Mouse (Mus musculus): ENCODE data around the gene 4930507D05Rik.
"Not testable (repeated sequence)": the region's sequence is repeated elsewhere in the genome, so short reads cannot be mapped to it uniquely, and the experiment has no call there.

The 4930507D05Rik gene

GRCm38 (mm10) chr10:62449364-62450279, at the start of gene 4930507D05Rik, which contains the start of gene Supv3l1:
4930507D05Rik (plus strand) TSS chr10:62449489.
Supv3l1 (minus strand) TSS chr10:62449738.
- DNase-seq (ENCODE audit: low spot score) = peak; percentile 97

GRCm38 (mm10) chr10:62401641-62402111, 47.6 kb upstream of the 4930507D05Rik start:
- no peak for DNase-seq (ENCODE audit: low spot score)

DNA sequence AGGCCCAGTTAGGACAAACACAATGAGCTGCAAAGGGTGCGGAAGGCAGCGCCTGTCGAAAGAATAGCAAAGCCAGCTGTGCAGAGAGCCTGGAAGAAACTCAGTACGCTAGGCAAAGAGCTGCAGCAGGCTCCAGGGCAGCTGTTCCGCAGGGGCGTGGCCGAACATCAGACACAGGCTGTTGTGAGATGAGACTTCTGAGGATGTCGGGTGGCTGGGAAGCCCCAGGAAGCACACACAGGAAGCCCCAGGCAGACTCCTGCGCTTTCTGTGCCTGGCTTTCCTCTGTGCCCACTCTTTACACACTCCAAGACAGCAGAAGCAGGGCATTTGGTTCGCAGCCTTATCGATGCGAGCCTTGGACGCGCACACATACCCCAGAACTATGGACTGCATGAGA, 44.4 kb upstream of the 4930507D05Rik start:
- DNase-seq (ENCODE audit: low spot score) = peak; percentile 71

- DNase-seq (ENCODE audit: low spot score) = peak; percentile 80
Measured at GRCm38 (mm10) chr10:62410943-62411342, 38.3 kb upstream of the 4930507D05Rik start.

DNA sequence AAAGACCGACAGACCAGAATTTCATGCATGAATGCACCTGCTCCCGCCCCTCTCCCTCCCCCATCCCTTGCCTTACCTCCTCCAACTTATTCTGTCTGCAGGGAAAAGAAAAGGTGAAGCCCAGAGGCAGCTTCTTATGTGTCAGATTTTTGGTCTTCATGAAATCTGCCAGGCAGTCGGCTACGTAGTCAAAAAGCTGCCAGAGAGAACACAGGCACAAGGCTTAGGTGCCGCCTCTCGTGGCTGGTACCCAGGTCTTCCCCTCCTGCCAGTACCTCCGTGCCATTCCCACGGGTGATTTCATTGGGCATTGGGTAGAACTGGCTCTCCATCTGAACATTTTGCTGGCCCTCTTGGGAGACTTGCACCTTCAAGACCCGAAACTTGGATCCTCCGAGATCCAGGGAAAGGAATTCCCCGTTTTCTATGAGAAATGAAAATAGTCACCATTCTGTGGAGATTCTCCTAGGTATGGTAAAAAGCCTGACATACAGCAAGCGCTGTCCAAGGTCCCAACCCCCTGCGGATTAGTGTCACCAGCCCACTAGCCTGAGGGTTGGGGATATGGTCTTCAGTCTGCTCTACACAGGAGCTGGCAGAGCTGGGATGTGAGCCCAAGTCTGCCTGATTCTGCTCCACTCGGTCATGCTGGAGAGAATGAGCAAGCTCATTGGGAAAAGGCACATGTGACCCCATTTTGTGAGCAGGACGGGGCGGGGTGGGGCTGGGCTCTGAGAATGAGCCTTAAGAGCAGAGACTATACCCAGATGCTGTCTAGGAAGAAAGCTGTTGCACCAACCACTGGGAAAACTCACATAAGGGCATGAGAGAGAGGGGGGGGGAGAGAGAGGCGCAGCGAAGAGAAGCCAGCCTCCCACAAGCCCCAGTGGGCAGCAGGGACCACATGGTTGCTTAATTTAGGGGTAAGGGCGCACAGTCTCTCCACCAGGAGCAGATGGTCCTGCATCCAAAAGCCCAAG, 37.6 kb upstream of the 4930507D05Rik start:
- DNase-seq (ENCODE audit: low spot score) = no peak

- DNase-seq (ENCODE audit: low spot score) = no peak
Measured at GRCm38 (mm10) chr10:62412906-62413605, 36.2 kb upstream of the 4930507D05Rik start.

DNA sequence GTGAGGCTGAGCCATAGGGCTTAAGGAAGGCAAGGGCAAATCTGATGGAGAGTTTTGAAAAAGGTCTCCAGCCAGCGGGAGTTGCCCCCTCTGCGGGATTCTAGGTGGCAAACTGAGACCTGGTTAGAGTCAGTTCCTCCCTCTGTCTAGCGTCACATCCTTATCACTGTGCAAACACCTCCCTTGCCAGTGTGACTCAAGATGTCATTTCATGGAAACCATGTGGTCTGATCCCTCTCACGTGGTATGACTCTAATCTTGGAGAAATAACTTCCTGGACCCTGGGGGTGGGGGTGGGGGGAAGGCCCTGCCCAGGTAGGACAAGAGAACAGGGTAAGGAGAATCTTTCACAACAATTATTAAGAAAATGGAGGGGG, 35.7 kb upstream of the 4930507D05Rik start:
- no peak for DNase-seq (ENCODE audit: low spot score)

DNA sequence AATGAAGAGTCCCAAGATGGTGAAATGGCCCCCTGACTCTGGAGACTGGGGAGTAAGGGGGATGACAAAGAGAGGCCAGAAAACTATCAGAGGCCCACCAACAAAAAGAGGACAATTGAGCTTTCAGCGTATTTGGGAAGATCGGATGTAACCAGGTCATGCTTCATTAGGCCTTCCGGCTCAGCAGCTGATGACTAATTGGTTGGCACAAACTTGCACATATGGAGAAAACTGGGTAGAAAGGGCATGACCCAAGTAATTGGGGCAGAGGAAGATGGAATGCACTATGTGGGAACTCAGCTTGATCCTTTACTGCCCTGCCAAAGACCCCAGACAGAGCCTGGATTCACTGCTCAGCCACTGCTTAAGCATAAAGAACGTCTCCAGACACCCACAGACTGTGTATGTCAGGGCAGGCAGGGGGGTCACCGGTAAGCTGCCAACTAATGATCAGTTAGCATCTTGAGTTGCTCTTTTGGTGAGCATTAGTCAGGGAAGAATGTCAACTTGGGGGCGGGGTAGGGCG, 30.4 kb upstream of the 4930507D05Rik start:
- DNase-seq (ENCODE audit: low spot score) = no peak

- no peak for DNase-seq (ENCODE audit: low spot score)
Measured at GRCm38 (mm10) chr10:62419422-62419821, 29.9 kb upstream of the 4930507D05Rik start.

- DNase-seq (ENCODE audit: low spot score) = no peak
Measured at GRCm38 (mm10) chr10:62420399-62420798, 28.9 kb upstream of the 4930507D05Rik start.

DNA sequence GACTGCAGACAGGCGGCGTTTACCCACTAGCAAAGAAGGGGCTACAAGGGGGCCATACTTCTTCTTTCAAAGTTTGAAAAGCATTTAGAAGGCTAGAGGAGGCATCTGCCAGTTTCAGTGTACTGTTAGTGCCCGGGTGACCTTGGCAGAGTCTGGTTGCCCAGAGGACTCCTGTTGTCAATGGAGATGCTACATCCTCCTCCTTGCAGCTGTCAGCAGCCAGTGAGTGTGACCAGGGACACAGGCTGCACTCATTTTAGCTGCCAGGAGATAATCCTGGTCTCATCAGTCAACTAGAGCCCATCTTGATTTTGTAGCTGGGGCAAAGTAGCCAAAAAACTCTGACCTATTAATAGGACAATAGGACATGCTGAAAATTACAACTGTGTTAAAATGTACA, 28.2 kb upstream of the 4930507D05Rik start:
- DNase-seq (ENCODE audit: low spot score) = no peak

- DNase-seq (ENCODE audit: low spot score) = no peak
Measured at GRCm38 (mm10) chr10:62422255-62422654, 27.0 kb upstream of the 4930507D05Rik start, which contains the start of gene Hkdc1. Hkdc1 (minus strand) TSS chr10:62422491.

DNA sequence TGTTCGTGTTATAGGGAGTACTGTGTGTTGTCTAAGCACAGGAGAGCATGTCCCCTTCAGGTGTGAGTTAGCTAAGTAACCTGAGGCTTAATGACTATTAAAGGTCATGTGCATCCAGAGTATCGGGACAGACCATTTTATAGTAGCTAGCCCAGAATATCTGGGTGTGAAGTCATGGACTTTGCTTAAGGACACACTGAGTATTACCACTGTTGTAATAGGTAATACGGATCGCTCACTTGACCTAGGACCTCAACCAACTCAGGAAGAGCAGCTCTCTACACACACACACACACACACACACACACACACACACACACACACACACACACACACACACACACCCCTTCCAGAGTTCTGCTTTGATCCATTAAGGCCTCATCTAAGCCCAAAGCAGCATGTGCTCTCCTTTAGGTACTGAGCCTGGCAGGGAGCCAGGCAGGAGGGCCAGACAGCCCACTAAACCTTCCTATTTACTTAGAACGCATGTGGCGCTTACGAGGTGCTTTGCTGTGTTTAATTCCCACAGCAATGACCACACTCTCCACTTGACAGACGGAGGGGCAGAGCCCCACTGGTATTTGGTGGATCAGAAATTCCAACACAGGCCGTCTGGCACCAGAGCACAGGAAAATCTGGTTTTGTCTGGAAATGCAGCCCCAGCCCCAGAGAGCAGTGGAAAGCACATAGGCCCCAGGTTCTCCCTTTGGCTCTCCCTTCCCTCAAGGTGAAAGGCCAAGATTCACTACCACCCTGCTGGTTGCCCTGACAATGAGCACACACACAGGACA, 24.0 kb upstream of the 4930507D05Rik start:
- no peak for DNase-seq (ENCODE audit: low spot score)

GRCm38 (mm10) chr10:62430427-62430826, 18.9 kb upstream of the 4930507D05Rik start:
- DNase-seq (ENCODE audit: low spot score) = no peak

GRCm38 (mm10) chr10:62450280-62450640, 971 bp downstream of the 4930507D05Rik start:
- peak; percentile 49 for DNase-seq (ENCODE audit: low spot score)

- not testable (repeated sequence) for DNase-seq (ENCODE audit: low spot score)
Measured at GRCm38 (mm10) chr10:62452001-62452400, 2.7 kb downstream of the 4930507D05Rik start.

- DNase-seq (ENCODE audit: low spot score) = no peak
Measured at GRCm38 (mm10) chr10:62461321-62461720, 12.0 kb downstream of the 4930507D05Rik start.

DNA sequence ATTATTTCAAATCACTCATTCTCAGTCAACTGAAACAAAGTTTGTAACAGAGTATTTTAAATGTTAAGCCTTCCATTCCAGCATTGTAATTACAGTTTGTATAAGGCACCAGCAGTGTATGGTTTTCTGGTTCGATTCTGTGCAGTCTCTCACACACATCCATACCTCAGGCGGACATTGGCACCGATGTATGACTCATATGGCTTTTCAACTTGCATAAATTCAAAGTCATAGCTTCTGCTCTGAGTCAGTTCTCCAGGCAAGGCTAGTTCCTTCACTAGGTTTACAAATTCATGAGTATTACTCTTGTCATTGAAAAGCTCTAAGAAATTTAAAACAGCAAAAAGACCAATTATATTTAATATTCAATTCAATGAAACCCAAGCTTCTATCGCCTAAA, 20.4 kb downstream of the 4930507D05Rik start:
- DNase-seq (ENCODE audit: low spot score) = no peak

DNA sequence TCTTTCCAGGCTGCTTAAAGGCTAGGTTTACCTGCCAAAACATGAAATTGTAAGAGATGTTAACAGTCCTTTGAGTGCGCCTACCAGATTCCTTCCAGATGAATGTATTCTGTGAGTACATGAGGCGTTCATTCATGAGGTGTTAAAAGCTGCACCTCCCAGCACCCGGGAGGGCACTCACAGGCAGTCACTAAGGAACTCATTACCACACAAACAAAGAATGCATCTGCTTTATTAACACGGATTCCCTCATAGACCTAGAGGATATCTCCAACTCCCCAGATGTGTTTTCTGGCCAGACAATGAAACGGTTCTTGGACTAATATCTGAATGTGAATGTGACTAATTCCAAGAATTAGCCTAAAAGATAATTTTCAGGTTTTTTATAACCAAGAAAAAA, 21.8 kb downstream of the 4930507D05Rik start:
- no peak for DNase-seq (ENCODE audit: low spot score)

- DNase-seq (ENCODE audit: low spot score) = no peak
Measured at GRCm38 (mm10) chr10:62474944-62475343, 25.7 kb downstream of the 4930507D05Rik start.

- no peak for DNase-seq (ENCODE audit: low spot score)
Measured at GRCm38 (mm10) chr10:62476980-62477379, 27.7 kb downstream of the 4930507D05Rik start.
